Mouse (Mus musculus) adrenal gland, postnatal 14 days (tissue): ENCODE data around the gene Nkiras2. TPM values are rescaled to one million over a fixed set of nuclear protein-coding genes. Genes with fewer than 3 reads are reported as not detected.
"Not testable (repeated sequence)": the region's sequence is repeated elsewhere in the genome, so short reads cannot be mapped to it uniquely, and the experiment has no call there.

ENCODE experiments used
- DNase-seq: peaks from one replicate; pipeline ENCODE4 v3.0.0; 2021; ENCODE audit warnings: mixed read lengths
- total RNA-seq: library from RNA; stranded (reverse); gene quantifications from 2 replicates; pipeline ENCODE4 v1.2.3, GENCODE M21; 2021

Nkiras2 gene
- total RNA-seq, 1 experiment from 2014 or later, result 41.1 TPM

- DNase-seq, result no peak
These were observed 21.0 kb upstream of the Nkiras2 start for GRCm38 (mm10) chr11:100598074-100598473.

- no peak for DNase-seq
These were observed 17.7 kb upstream of the Nkiras2 start for GRCm38 (mm10) chr11:100601372-100601771.

- no peak for DNase-seq
These were observed 15.9 kb upstream of the Nkiras2 start for GRCm38 (mm10) chr11:100603155-100603554.

GRCm38 (mm10) chr11:100603813-100604212 is 15.2 kb upstream of the Nkiras2 start:
- DNase-seq, result no peak

DNA sequence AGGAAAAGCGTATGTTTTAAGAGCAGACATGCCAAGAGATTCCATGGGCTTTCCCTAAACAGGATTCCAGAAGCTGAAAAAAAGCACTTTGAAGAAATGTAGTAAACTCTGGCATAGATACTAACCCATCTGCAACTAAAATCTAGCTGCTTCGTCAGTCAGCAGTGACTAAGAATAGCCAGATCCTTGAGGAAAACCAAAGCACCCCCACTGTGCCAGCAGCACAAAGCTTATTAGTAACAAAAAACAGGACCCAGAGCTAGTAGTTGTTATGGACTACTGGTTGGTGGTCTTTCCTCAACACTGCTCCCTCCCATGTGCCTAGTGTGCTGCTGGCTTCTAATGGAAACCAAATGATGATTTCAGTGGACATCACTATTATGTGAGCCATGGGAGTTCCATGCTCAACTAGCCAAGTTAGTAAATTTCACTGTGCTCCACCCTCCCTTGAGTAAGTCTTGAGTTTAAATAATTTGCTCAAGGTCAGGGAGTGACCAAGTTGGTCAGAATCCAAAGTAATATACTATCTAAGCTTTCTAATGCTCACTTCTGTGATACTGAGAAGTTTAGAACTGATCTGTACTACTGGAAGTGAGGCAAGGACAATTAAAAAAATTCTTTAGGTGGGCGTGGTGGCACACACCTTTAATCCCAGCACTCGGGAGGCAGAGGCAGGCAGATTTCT is 14.6 kb upstream of the Nkiras2 start:
- DNase-seq, result no peak

GRCm38 (mm10) chr11:100605451-100605850 is 13.6 kb upstream of the Nkiras2 start:
- DNase-seq, result no peak

GRCm38 (mm10) chr11:100607121-100607520 is 11.9 kb upstream of the Nkiras2 start:
- no peak for DNase-seq

DNA sequence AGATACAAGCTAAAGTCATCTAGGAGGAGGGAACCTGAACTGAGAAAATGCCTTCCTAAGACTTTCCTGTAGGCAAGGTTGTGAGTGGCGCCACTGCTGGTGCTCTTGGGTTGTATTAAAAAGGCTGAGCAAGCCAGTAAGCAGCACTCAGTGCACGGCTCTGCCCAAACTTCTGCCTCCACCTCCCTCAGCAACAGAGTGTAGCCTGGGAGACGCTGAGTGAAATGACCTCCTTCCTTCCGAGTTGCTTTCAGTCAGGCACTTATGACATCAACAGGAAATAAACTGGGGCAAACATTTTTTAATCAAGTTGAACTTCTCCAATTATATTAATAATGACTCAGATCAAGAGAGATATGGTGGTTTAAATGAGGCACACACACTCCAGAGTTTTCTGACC is 10.2 kb upstream of the Nkiras2 start:
- no peak for DNase-seq

GRCm38 (mm10) chr11:100609355-100609996 is 9.6 kb upstream of the Nkiras2 start:
- DNase-seq, result no peak

GRCm38 (mm10) chr11:100609997-100610680 is 8.9 kb upstream of the Nkiras2 start:
- peak; percentile 72 for DNase-seq

- DNase-seq, result peak; percentile 59
These were observed 7.4 kb upstream of the Nkiras2 start for GRCm38 (mm10) chr11:100611627-100612026.

- DNase-seq, result peak; percentile 55
These were observed 5.8 kb upstream of the Nkiras2 start for GRCm38 (mm10) chr11:100613241-100613640.

DNA sequence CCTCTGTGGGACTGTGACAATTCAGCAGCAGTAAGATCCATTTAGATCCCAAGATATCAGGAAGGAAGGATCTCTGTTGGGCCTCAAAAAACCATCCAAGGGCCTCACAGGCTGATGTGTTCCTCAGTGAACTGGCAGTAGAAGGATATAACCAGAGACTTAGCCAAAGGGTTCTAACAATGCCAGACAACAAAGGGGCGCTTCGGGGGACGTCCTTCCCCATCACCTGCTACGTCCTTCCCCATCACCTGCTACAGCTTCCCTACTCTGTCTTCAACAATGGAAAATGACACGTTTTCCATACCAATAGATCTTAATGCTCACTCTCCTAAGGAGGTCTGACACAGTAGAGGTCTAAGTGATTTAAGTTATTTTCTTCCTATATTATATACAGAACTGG is 2.7 kb upstream of the Nkiras2 start:
- no peak for DNase-seq

DNA sequence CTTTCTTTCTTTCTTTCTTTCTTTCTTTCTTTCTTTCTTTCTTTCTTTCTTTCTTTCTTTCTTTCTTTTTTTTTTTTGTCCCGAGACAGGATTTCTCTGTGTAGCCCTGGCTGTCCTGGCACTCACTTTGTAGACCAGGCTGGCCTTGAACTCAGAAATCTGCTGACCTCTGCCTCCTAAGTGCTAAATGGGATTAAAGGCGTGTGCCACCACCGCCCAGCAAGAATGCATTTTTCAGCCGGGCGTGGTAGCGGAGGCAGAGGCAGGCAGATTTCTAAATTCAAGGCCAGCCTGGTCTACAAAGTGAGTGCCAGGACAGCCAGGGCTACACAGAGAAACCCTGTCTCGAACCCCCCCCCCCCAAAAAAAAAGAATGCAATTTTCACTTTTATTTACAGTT is 2.2 kb upstream of the Nkiras2 start:
- not testable (repeated sequence) for DNase-seq

DNA sequence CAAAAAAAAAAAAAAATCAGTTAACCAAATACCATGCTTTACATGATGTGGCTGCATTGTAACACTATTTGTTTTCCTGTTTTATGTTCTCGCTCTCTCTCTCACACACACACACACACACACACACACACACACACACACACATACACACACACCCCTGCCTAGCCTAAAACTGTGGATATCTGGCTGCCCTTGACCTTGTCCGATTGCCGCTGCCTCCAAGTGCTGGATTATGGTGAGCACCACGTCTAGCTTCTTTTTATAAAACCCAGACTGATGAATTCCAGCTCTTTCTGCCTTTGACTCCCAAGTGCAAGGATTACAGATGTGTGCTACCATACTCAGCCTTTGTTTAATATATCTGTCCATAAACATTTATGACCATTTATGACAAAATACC is 1.6 kb upstream of the Nkiras2 start:
- no peak for DNase-seq

- DNase-seq, result peak; percentile 97
These were observed 486 bp downstream of the Nkiras2 start for GRCm38 (mm10) chr11:100619485-100619975.

- DNase-seq, result no peak
These were observed 938 bp downstream of the Nkiras2 start, which contains the start of gene Dnajc7 for GRCm38 (mm10) chr11:100619982-100620381. Dnajc7 (minus strand) TSS chr11:100620168.

- DNase-seq, result peak; percentile 98
These were observed 3.7 kb downstream of the Nkiras2 start for GRCm38 (mm10) chr11:100622714-100623113.

- peak; percentile 69 for DNase-seq
These were observed 4.8 kb downstream of the Nkiras2 start for GRCm38 (mm10) chr11:100623867-100624266.

GRCm38 (mm10) chr11:100625754-100626700 is 7.0 kb downstream of the Nkiras2 start:
- no peak for DNase-seq

GRCm38 (mm10) chr11:100626701-100627195 is 7.7 kb downstream of the Nkiras2 start:
- peak; percentile 91 for DNase-seq

GRCm38 (mm10) chr11:100628056-100628455 is 9.0 kb downstream of the Nkiras2 start:
- no peak for DNase-seq
